ENCODE assay signal across 9 mouse cellular contexts in the genomic region with DNA sequence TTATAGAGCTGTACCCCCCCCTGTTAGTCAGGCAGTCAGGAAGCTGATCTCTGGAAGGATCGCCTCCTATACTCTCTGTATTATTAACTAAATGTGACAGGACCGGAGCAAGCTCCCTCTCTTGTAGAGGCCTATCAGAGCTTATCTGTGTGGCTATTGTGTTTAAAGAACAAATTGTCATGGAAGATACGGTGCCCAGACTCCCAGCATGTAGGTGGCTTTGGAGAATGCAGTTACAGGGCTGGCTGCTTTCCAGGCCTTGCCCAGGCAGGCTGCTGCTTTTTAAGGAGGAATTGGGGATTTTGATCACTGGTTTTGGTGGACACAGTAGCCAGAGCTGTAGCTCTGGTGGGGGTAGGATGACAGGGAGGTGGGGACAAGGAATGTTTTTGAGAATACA.
DNase-seq lines count a peak whose midpoint lies in the region; ATAC-seq and TF ChIP-seq lines count a peak whose summit lies in the region.
"Had no signal": no experiment of that assay in that cellular context is flagged by ENCODE, and none has a peak within 500 bp of the region (broad histone marks: within the 10 kb centered on the region; RNA-seq: fewer than 3 reads in every experiment).

No protein-coding gene starts in this region.

- H3K27ac ChIP-seq in heart, postnatal 0 days (ENCODE audit: low read depth): peak overlapping the region; percentile 23; the same call in 1 of the 2 replicates
- H3K27ac ChIP-seq in heart, embryonic 10.5 days: no peak overlapping the region
- H3K27ac ChIP-seq in stomach, embryonic 15.5 days: 0 out of 2 replicates have a peak overlapping the region, but pooled peaks have one; percentile 6
- no peak overlapping the region for H3K27ac ChIP-seq in stomach, postnatal 0 days (replicated peaks)
- H3K27ac ChIP-seq in forebrain, embryonic 10.5 days: no peak overlapping the region

- TF ChIP-seq EP300 in heart, postnatal 0 days (IDR thresholded peaks at IDR 0.05; ENCODE audit: low read depth): no peak
- TF ChIP-seq EP300 in stomach, postnatal 0 days (optimal IDR thresholded peaks at IDR 0.05): no peak

- 10% methylated on average over 3 of the region's 3 CpGs for WGBS in heart, postnatal 0 days
- WGBS in heart, embryonic 10.5 days: 14% methylated on average over 3 of the region's 3 CpGs
- WGBS in stomach, embryonic 15.5 days: 35% methylated on average over 3 of the region's 3 CpGs
- whole genome bisulfite sequencing in stomach, postnatal 0 days: 31% methylated on average over 3 of the region's 3 CpGs
- WGBS in forebrain, embryonic 10.5 days: 35% methylated on average over 3 of the region's 3 CpGs

- TF ChIP-seq CTCF in heart, postnatal 0 days (IDR thresholded peaks at IDR 0.05; ENCODE audit: low read depth): no peak
- TF ChIP-seq CTCF in stomach, postnatal 0 days (IDR thresholded peaks at IDR 0.05; ENCODE audit: low read depth): no peak

- H3K36me3 ChIP-seq in heart, postnatal 0 days (replicated peaks; ENCODE audit: control insufficient read depth, insufficient read depth, low read length): peaks cover 19% of the 10 kb centered on the region
- H3K36me3 ChIP-seq in heart, embryonic 10.5 days: peaks cover 14% of the 10 kb centered on the region
- peaks cover 13% of the 10 kb centered on the region for H3K36me3 ChIP-seq in stomach, embryonic 15.5 days
- H3K36me3 ChIP-seq in stomach, postnatal 0 days (ENCODE audit: control insufficient read depth, insufficient read depth, low read length): peaks cover 8% of the 10 kb centered on the region
- H3K36me3 ChIP-seq in forebrain, embryonic 10.5 days (replicated peaks): peaks cover 12% of the 10 kb centered on the region

- H3K27me3 ChIP-seq in heart, postnatal 0 days (ENCODE audit: control insufficient read depth, insufficient read depth, low read length): no peaks in the 10 kb centered on the region
- H3K27me3 ChIP-seq in heart, embryonic 10.5 days (ENCODE audit: insufficient read depth, poor library complexity, severe bottlenecking): no peaks in the 10 kb centered on the region
- H3K27me3 ChIP-seq in stomach, embryonic 15.5 days (replicated peaks): no peaks in the 10 kb centered on the region
- H3K27me3 ChIP-seq in stomach, postnatal 0 days (ENCODE audit: control insufficient read depth, insufficient read depth, low read length): no peaks in the 10 kb centered on the region
- H3K27me3 ChIP-seq in forebrain, embryonic 10.5 days (ENCODE audit: poor library complexity, severe bottlenecking): no peaks in the 10 kb centered on the region

- H3K4me1 ChIP-seq in heart, postnatal 0 days (ENCODE audit: control insufficient read depth, insufficient read depth): peaks cover 36% of the 10 kb centered on the region
- peaks cover 27% of the 10 kb centered on the region for H3K4me1 ChIP-seq in heart, embryonic 10.5 days
- peaks cover 9% of the 10 kb centered on the region; the same call in 1 of the 2 replicates for H3K4me1 ChIP-seq in stomach, embryonic 15.5 days
- H3K4me1 ChIP-seq in stomach, postnatal 0 days (replicated peaks; ENCODE audit: control insufficient read depth, insufficient read depth): peaks cover 7% of the 10 kb centered on the region
- H3K4me1 ChIP-seq in forebrain, embryonic 10.5 days: peaks cover 10% of the 10 kb centered on the region

- intact Hi-C loops in left cerebral cortex, postnatal 14 days (cut with DNase I): loop anchor here (5.0 kb wide), 1 partner anchor 76 kb away; the partner anchor contains the start of gene Foxo1

- ATAC-seq in heart, postnatal 0 days (ENCODE audit: insufficient read depth, low read depth): no peak
- ATAC-seq in stomach, embryonic 15.5 days (ENCODE audit: insufficient read depth, low FRiP score, low read depth): no peak
- no peak for ATAC-seq in stomach, postnatal 0 days (ENCODE audit: low FRiP score, low TSS enrichment)

- DNase-seq in heart, postnatal 0 days (ENCODE audit: low spot score): no peak
- DNase-seq in heart, embryonic 10.5 days (ENCODE audit: low spot score): no peak
- DNase-seq in stomach, postnatal 0 days (ENCODE audit: low spot score): no peak
- peak; percentile 41 to 47 for DNase-seq in left cerebral cortex, postnatal 14 days (ENCODE audit: low spot score in 2 of 2)
- peak; percentile 46 for DNase-seq in testis, postnatal 14 days (ENCODE audit: low spot score)
- no peak for DNase-seq in gastrocnemius, postnatal 10 days
- no peak for DNase-seq in forebrain, embryonic 10.5 days (ENCODE audit: extremely low spot score, low spot score)

- H3K4me2 ChIP-seq in heart, postnatal 0 days (ENCODE audit: low read depth, low read length): no peak overlapping the region
- H3K4me2 ChIP-seq in stomach, embryonic 15.5 days: no peak overlapping the region
- H3K4me2 ChIP-seq in stomach, postnatal 0 days (replicated peaks; ENCODE audit: low read depth): no peak overlapping the region

- H3K9me3 ChIP-seq in heart, postnatal 0 days (replicated peaks; ENCODE audit: control insufficient read depth, low read length): no peaks in the 10 kb centered on the region
- no peaks in the 10 kb centered on the region for H3K9me3 ChIP-seq in heart, embryonic 10.5 days
- H3K9me3 ChIP-seq in stomach, embryonic 15.5 days: no peaks in the 10 kb centered on the region
- H3K9me3 ChIP-seq in stomach, postnatal 0 days (ENCODE audit: control insufficient read depth, low read length): no peaks in the 10 kb centered on the region
- H3K9me3 ChIP-seq in forebrain, embryonic 10.5 days: no peaks in the 10 kb centered on the region

- no peak overlapping the region for H3K4me3 ChIP-seq in heart, postnatal 0 days (ENCODE audit: low read depth, low read length)
- H3K4me3 ChIP-seq in heart, embryonic 10.5 days: no peak overlapping the region
- no peak overlapping the region for H3K4me3 ChIP-seq in stomach, embryonic 15.5 days (replicated peaks)
- no peak overlapping the region for H3K4me3 ChIP-seq in stomach, postnatal 0 days (ENCODE audit: low read depth, low read length)
- no peak overlapping the region for H3K4me3 ChIP-seq in forebrain, embryonic 10.5 days
- H3K4me3 ChIP-seq: erythroblast, embryonic 14.5 days had no signal

- H3K9ac ChIP-seq in heart, postnatal 0 days (replicated peaks; ENCODE audit: low read depth, low read length): no peak overlapping the region
- H3K9ac ChIP-seq in stomach, embryonic 15.5 days: no peak overlapping the region
- no peak overlapping the region for H3K9ac ChIP-seq in stomach, postnatal 0 days (ENCODE audit: low read length)

Comparison
In these comparisons a context has a peak if more than half of its experiments do, and no peak if none do; other contexts are left out.
1. H3K27ac ChIP-seq: peak in heart, postnatal 0 days (single experiment) and stomach, embryonic 15.5 days (single experiment); none in heart, embryonic 10.5 days (single experiment), stomach, postnatal 0 days (single experiment) and forebrain, embryonic 10.5 days (single experiment).
2. DNase-seq: peak in left cerebral cortex, postnatal 14 days (2 of 2) and testis, postnatal 14 days (single experiment); none in heart, postnatal 0 days (single experiment), heart, embryonic 10.5 days (single experiment), stomach, postnatal 0 days (single experiment), gastrocnemius, postnatal 10 days (single experiment) and forebrain, embryonic 10.5 days (single experiment).